Mouse (Mus musculus) retina, adult 2 months (tissue): Measurements from ENCODE around the gene Pdgfra.

Experiments used
- DNase-seq: peaks from one replicate; pipeline ENCODE4 v3.0.0-alpha.2; 2012; ENCODE audit warnings: low read depth, low spot score

Gene Pdgfra

DNA sequence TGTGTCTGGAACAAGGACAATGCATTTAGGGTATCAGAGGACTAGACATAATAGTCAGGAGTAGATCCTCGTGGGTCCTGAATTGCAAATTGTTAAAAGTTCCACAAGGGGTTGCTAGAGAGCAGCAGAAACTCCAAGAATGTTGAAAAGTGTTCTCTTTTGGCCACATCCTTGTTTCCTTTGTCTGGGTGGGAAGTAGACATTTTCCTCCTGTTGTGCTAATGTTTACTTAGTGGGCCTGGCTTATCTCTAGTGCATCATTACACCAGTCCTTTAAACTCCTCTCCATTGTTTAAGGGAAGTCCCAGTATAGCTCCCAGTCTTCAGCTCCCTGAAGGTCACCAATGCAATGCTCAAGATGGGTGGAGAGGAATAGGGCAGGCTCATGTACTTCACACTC lies 57.9 kb downstream of the Pdgfra start:
- no peak for DNase-seq

- DNase-seq, result peak; percentile 11
These were observed 62.4 kb downstream of the Pdgfra start for GRCm38 (mm10) chr5:75214520-75214919.

- DNase-seq, result no peak
These were observed 62.8 kb downstream of the Pdgfra start for GRCm38 (mm10) chr5:75214929-75215328.

DNA sequence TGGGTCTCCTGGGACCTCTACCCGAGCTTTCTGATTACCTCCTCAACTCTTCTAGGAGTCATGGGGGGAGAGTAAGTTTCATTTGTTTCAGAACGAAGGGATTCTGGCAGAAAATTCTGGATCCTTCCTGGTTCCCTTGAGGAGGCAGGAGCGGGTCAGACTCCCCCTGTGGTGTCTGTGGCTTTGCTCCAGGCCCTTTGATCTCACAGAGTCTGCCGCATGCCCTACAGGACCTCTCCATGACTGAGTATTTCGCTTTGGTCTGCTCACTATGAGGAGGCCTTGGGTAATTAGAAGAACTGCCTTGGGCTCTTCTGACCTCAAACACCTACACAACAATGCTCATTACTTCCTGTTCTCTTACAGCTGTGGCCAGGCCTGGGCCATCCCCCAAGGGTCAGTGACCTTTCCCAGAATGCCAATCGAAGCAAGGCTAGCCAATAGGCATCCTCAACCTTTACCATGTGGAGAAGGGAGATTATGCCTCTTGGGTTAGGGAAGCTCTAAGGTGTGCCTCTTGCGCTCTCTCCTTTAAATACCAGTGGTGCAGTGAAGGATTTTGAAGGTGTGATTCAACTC lies 63.7 kb downstream of the Pdgfra start:
- no peak for DNase-seq

GRCm38 (mm10) chr5:75221610-75222009 lies 69.5 kb downstream of the Pdgfra start:
- DNase-seq, result no peak

- DNase-seq, result no peak
These were observed 70.6 kb downstream of the Pdgfra start for GRCm38 (mm10) chr5:75222491-75223265.

DNA sequence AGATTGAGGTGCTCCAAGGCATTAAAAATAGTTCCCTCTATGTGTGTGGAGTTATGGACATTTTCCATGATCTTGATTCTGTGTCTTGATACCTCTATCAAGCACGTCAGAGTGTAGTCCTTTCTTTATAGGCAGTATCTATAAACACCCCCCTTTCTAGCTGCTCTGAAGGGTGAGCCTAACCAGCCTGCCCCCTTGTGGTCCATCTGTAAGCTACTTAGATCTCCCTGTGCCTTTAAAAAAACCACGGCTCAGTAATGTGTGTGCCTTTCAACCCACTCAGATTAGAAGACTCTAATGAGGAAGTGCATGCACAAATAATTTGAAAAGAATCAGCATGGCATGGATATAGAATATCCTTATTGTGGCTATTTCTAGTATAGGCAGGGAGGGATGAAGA lies 86.3 kb downstream of the Pdgfra start:
- DNase-seq, result no peak

DNA sequence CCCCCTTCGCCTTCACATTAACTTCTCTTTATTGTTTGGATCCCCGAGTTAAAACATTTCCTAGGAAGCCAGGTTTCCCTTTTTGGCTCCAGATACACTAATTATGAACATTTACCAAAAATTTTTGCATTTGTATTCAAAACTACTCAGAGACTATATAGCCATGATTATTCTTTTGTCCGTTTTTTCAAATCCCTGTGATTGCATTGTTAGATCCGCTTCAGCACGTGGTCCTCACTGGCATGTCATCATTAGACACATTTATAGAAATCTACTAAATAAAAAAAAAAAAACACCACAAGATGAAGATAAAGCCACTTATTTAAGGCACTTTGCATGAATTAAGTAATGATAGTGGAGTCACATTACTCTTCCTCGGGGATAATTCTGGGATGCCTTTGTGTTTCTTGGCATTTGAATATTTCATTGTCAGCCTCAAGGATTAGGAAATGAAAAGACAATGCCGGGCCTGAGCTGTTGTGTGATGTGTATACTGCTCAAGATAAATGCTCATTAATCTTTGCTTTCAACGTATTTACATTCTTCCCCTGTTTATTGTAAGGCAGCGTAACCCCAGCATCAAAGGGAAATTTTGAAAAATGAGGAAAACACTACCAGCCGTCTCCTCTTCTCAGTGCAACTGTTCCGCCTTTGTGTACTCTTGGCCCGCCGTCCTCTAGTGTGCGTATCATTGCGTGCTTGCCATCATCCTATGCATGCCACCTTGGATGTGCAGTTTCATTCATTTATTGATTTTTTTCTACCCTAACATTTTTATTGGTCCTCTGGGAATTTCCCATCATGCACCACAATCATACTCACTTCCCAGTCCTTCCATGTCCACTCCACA lies 87.1 kb downstream of the Pdgfra start:
- no peak for DNase-seq

GRCm38 (mm10) chr5:75247070-75247740 lies 95.1 kb downstream of the Pdgfra start:
- DNase-seq, result no peak
